Mouse (Mus musculus) heart, embryonic 16.5 days (tissue): ENCODE measurements at regions not wholly inside any gene's neighbourhood (a gene's known extent, or its start where the extent isn't known, plus 50 kb on each side); places are given as distances from the start of the nearest gene placed in this dataset.

Source experiments
- ATAC-seq: fragments of 200-750 bp; cut with Nextera tagmentation; replicated peaks from 2 replicates; pipeline ENCODE4 v1.8.0; 2017; ENCODE audit warnings: moderate number of reproducible peaks; ENCODE audit not compliant: insufficient read depth, low FRiP score; ENCODE audit errors: extremely low read depth
- H3K27ac ChIP-seq: fragments of 300-500 bp; sonication (generic); 2 replicates; pipeline ENCODE4 v1.5.1; 2014; ENCODE audit warnings: mild to moderate bottlenecking, low read length, control low read depth, moderate library complexity
- H3K27me3 ChIP-seq: fragments of 300-500 bp; sonication (generic); 2 replicates; pipeline ENCODE4 v1.6.1; 2014; ENCODE audit warnings: low read length, mixed read lengths; ENCODE audit not compliant: control insufficient read depth, insufficient read depth
- H3K36me3 ChIP-seq: fragments of 300-500 bp; sonication (generic); 2 replicates; pipeline ENCODE4 v1.6.1; 2014; ENCODE audit not compliant: control insufficient read depth, insufficient read depth
- H3K4me1 ChIP-seq: fragments of 300-500 bp; sonication (generic); 2 replicates; pipeline ENCODE4 v1.6.1; 2014; ENCODE audit warnings: low read length, mixed read lengths; ENCODE audit not compliant: control insufficient read depth, insufficient read depth
- H3K4me2 ChIP-seq: fragments of 300-500 bp; sonication (generic); 2 replicates; pipeline ENCODE4 v1.6.1; 2014; ENCODE audit warnings: low read depth, mild to moderate bottlenecking, control low read depth, low read length
- H3K4me3 ChIP-seq: fragments of 300-500 bp; sonication (generic); 2 replicates; pipeline ENCODE4 v1.5.1; 2014; ENCODE audit warnings: mild to moderate bottlenecking, control low read depth, low read length
- H3K9ac ChIP-seq: fragments of 300-500 bp; sonication (generic); 2 replicates; pipeline ENCODE4 v1.6.1; 2014; ENCODE audit warnings: low read length, control low read depth
- H3K9me3 ChIP-seq: fragments of 300-500 bp; sonication (generic); replicated peaks from 2 replicates; pipeline ENCODE4 v1.6.1; 2016; ENCODE audit warnings: low read length; ENCODE audit not compliant: control insufficient read depth
- WGBS: fragments of 180-500 bp; shearing (Covaris S2); extraction: QIAGEN DNeasy Blood & Tissue Kit; methylation state at CpG from one replicate; pipeline ENCODE4 v1.1.7; 2014; 5-methylcytosine and 5-hydroxymethylcytosine counted together

DNA sequence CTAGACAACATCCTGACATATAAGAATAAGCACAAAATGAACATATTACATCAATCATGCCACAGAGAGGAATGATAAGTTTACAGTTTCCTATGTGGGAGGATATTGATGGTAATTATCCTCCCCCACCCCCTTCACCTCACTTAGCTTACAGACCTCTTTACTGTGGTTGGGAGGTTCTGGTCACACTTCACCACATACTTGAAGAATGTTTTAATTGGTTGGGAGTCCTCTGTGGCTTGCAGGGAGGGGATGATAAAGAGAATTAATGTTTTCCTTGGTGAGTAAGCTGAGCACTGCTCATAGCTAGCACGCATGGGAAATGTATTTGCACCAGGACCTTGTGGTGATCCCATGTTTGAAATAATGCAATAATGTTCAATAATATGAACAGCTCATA, 468.5 kb downstream of the Hsfy2 start:
- H3K4me3 ChIP-seq = no peak overlapping the region
- no peaks in the 10 kb centered on the region for H3K9me3 ChIP-seq
- no peak overlapping the region for H3K27ac ChIP-seq
- no peak overlapping the region for H3K9ac ChIP-seq
- H3K4me2 ChIP-seq = no peak overlapping the region
- no peaks in the 10 kb centered on the region for H3K27me3 ChIP-seq
- WGBS = 60% methylated on average over 1 of the region's 1 CpGs
- no peaks in the 10 kb centered on the region for H3K4me1 ChIP-seq
- H3K36me3 ChIP-seq = no peaks in the 10 kb centered on the region
- ATAC-seq = no peak

DNA sequence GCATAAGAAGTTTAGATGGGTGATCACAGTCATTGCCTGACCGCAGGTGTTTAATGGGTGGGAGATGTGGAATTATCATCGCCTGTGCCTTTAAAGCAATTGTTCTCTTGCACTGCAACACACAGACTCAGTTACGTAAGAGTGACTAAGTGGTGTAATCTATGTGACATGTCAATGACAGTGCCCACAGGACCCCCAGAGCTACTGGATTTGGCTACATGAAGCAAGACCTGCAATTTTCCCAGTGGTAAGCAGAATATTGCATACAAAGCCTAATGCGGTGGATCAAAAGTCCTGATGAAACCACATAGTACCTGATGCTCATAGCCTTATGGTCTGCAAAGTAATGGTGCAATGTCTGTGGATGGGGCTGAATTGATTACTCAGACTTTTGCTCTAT, 469.2 kb downstream of the Hsfy2 start:
- Histone ChIP-seq H3K27ac (no peak overlapping the region), H3K9me3 (no peaks in the 10 kb centered on the region), H3K4me3 (no peak overlapping the region), H3K36me3 (no peaks in the 10 kb centered on the region), H3K9ac (no peak overlapping the region), H3K4me1 (no peaks in the 10 kb centered on the region), H3K27me3 (no peaks in the 10 kb centered on the region), H3K4me2 (no peak overlapping the region)
- ATAC-seq = no peak
- WGBS = 80% methylated on average over 4 of the region's 4 CpGs

DNA sequence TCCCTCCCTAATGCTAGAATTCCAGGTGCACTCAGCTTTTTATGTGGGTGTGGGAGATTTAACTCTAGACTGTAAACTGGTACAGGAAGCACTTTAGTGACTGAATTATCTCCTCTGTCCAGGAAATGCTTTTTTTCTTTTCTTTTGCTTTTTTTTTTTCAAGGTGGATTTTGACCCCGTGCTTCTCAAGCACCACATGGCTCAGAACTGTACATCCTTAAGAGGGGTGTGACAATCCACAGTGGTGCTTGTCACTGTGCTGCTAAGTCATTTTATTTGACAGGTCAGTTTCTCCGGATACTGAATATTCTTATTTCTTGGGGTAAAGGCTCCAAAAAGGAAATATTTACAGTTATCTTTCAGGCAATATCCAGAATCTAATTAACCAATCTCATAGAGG, 472.0 kb downstream of the Hsfy2 start:
- no peak overlapping the region for H3K9ac ChIP-seq
- no peaks in the 10 kb centered on the region for H3K27me3 ChIP-seq
- H3K4me2 ChIP-seq = no peak overlapping the region
- no peak for ATAC-seq
- H3K4me1 ChIP-seq = no peaks in the 10 kb centered on the region
- 59% methylated on average over 2 of the region's 2 CpGs for WGBS
- no peaks in the 10 kb centered on the region for H3K9me3 ChIP-seq
- no peak overlapping the region for H3K27ac ChIP-seq
- no peak overlapping the region for H3K4me3 ChIP-seq
- H3K36me3 ChIP-seq = no peaks in the 10 kb centered on the region

DNA sequence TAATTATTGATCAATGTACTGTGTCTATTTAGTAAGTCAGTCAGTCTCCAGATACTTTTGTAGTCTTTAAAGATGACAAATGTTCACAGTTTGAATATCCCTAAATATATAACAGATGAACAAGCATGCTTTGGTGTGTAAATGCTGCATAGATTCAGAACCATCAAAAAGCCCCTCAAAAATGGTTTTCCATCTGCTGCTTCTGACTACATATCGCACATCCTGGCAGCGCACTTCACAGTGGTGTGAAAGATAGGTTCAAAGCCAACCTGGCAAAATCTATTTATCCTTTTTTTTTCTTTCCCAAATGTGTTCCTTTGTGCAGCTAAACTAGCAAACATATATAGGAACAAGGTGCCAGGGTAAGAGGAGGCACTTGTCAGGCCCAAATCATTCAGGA, 472.9 kb downstream of the Hsfy2 start:
- H3K9me3 ChIP-seq = no peaks in the 10 kb centered on the region
- no peaks in the 10 kb centered on the region for H3K27me3 ChIP-seq
- H3K36me3 ChIP-seq = no peaks in the 10 kb centered on the region
- no peak overlapping the region for H3K9ac ChIP-seq
- WGBS = 84% methylated on average over 2 of the region's 2 CpGs
- H3K4me2 ChIP-seq = no peak overlapping the region
- no peak overlapping the region for H3K27ac ChIP-seq
- ATAC-seq = no peak
- H3K4me3 ChIP-seq = no peak overlapping the region
- no peaks in the 10 kb centered on the region for H3K4me1 ChIP-seq

GRCm38 (mm10) chr1:56130951-56131350, 506.3 kb downstream of the Hsfy2 start:
- 74% methylated on average over 7 of the region's 7 CpGs for WGBS
- H3K36me3 ChIP-seq = no peaks in the 10 kb centered on the region
- H3K4me1 ChIP-seq = no peaks in the 10 kb centered on the region

GRCm38 (mm10) chr1:56089254-56089834, 547.9 kb downstream of the Hsfy2 start:
- Histone ChIP-seq H3K9ac (no peak overlapping the region), H3K27ac (no peak overlapping the region), H3K4me3 (no peak overlapping the region), H3K36me3 (no peaks in the 10 kb centered on the region), H3K4me2 (no peak overlapping the region), H3K9me3 (no peaks in the 10 kb centered on the region), H3K27me3 (no peaks in the 10 kb centered on the region), H3K4me1 (no peaks in the 10 kb centered on the region; the same call in 1 of the 2 replicates)
- peak; percentile 70 for ATAC-seq
- WGBS = 52% methylated on average over 4 of the region's 4 CpGs

More at GRCm38 (mm10) chr1:56130951-56131350, 506.3 kb downstream of the Hsfy2 start:
- H3K27me3 ChIP-seq = no peaks in the 10 kb centered on the region
- no peaks in the 10 kb centered on the region for H3K9me3 ChIP-seq
- no peak for ATAC-seq
- no peak overlapping the region for H3K27ac ChIP-seq
- H3K9ac ChIP-seq = no peak overlapping the region
- H3K4me2 ChIP-seq = no peak overlapping the region
- no peak overlapping the region for H3K4me3 ChIP-seq

DNA sequence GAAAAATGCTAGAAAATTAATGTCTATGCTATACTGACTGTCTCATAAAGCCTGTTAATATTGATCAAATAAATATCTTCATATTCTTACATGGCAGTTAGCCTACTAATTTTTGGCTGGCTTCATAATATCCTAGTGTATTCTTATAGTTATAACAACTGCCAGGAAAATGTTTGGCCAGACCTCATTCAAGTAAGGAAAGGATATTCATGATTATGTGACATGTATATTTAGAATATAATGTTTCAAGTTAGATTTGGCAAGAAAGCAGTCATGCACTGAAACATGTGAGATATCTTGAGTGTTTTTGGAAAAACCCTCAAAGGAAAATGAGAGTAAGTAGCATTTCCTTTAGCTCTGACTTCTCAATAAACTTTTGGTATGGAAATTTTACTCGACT, 548.9 kb downstream of the Hsfy2 start:
- Histone ChIP-seq H3K4me1 (no peaks in the 10 kb centered on the region; the same call in 1 of the 2 replicates), H3K36me3 (no peaks in the 10 kb centered on the region), H3K27me3 (no peaks in the 10 kb centered on the region), H3K9me3 (no peaks in the 10 kb centered on the region), H3K4me2 (no peak overlapping the region), H3K4me3 (no peak overlapping the region), H3K9ac (no peak overlapping the region), H3K27ac (no peak overlapping the region)
- ATAC-seq = no peak
- WGBS = 41% methylated on average over 1 of the region's 1 CpGs

DNA sequence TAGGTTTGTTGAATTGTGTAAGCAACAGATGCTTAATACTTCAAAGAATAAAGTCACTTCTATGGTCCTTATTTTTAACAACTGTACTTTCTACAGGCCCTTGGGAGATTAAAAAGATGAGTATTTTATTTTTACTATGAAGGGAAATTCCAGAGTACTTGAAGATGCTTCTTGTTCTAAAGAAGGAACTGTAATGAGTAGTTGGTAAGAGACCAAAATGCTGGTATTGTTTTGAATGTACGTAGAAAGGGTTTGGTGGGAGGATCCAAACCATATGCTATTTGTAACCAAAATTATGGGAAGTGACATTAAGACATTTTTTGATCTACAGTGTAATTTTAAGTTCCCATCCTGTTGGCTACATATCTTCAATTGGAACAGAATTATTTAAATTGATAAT, 560.5 kb downstream of the Hsfy2 start:
- Histone ChIP-seq H3K4me3 (no peak overlapping the region), H3K27me3 (no peaks in the 10 kb centered on the region), H3K27ac (no peak overlapping the region), H3K4me2 (no peak overlapping the region), H3K4me1 (no peaks in the 10 kb centered on the region), H3K9ac (no peak overlapping the region), H3K36me3 (no peaks in the 10 kb centered on the region), H3K9me3 (no peaks in the 10 kb centered on the region)
- no peak for ATAC-seq
- 73% methylated on average over 1 of the region's 1 CpGs for WGBS

- Histone ChIP-seq H3K27ac (no peak overlapping the region), H3K4me2 (no peak overlapping the region), H3K36me3 (no peaks in the 10 kb centered on the region), H3K4me3 (no peak overlapping the region), H3K9me3 (no peaks in the 10 kb centered on the region), H3K27me3 (no peaks in the 10 kb centered on the region), H3K4me1 (no peaks in the 10 kb centered on the region), H3K9ac (no peak overlapping the region)
- 75% methylated on average over 2 of the region's 2 CpGs for WGBS
- ATAC-seq = no peak
Measured at GRCm38 (mm10) chr1:56072255-56072654, 565.0 kb downstream of the Hsfy2 start.
